Comparison of ENCODE assay signal across 41 mouse cellular contexts in the genomic region with DNA sequence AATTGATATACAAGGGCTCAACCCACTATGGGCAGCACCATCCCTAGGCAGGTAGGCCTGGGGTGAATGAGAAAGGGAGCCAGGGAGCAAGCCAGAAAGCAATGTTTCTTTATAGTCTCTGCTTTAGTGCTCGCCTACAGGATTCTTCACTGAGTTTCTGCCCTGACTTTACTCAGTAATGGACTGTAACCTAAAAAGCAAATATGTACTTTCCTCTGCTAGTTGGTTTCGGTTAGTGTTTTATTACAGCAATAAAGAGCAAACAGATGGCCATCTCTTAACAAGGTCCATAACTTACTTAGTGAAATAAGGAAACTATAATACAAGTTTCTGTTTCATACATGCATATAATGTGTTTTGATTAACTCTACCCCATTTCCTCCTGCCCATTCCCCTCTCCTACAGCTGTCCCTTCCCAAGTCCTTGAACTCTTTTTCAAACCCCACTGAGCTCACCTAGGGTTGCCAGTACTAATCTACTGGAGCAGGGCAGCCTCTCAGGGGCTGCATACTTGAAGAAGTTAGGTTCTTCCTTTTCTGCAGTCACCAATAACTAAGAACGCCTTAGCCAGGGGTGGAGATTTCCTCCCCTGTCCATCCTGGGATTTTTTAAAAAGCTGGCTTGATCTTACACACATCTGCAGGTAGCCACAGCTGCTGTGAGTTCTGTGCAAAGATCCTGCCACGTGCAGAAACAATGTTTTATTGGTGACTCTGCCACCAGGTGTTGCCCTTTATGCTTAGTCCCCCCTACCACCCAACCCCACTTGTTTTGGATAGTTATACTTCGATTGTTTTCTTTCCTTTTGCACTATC. TPM values are rescaled to one million over a fixed set of nuclear protein-coding genes. Genes with fewer than 3 reads are reported as not detected.
A peak's percentile ranks its signal among the peaks of the same experiment; 100 is the strongest.
DNase-seq lines count a peak whose midpoint lies in the region; ATAC-seq and TF ChIP-seq lines count a peak whose summit lies in the region.
"Had no signal": no experiment of that assay in that cellular context is flagged by ENCODE, and none has a peak within 500 bp of the region (broad histone marks: within the 10 kb centered on the region; RNA-seq: fewer than 3 reads in every experiment).

No protein-coding gene starts in this region.

- H3K9ac ChIP-seq in intestine, embryonic 14.5 days (ENCODE audit: low read length), result no peak overlapping the region
- H3K9ac ChIP-seq in intestine, embryonic 16.5 days (ENCODE audit: low read depth, low read length), result no peak overlapping the region
- no peak overlapping the region for H3K9ac ChIP-seq in limb, embryonic 14.5 days (ENCODE audit: low read depth, low read length, severe bottlenecking)
- no peak overlapping the region for H3K9ac ChIP-seq in stomach, embryonic 16.5 days (ENCODE audit: low read length)
- H3K9ac ChIP-seq: embryonic facial prominence, embryonic 15.5 days; heart, embryonic 12.5 days; hindbrain, embryonic 13.5 days; limb, embryonic 15.5 days; liver, embryonic 14.5 days; lung, embryonic 14.5 days; midbrain, embryonic 12.5 days; neural tube, embryonic 12.5 days had no signal

- TF ChIP-seq POLR2A in limb, embryonic 14.5 days (IDR thresholded peaks at IDR 0.05; ENCODE audit: borderline replicate concordance, extremely low read depth, insufficient read depth, insufficient read length), result no peak

- peak overlapping the region; percentile 76 for H3K27ac ChIP-seq in intestine, embryonic 14.5 days (ENCODE audit: low read depth)
- H3K27ac ChIP-seq in intestine, embryonic 16.5 days (ENCODE audit: low read length), result peak overlapping the region; percentile 95
- 0 out of 2 replicates have a peak overlapping the region, but pooled peaks have one; percentile 38 for H3K27ac ChIP-seq in limb, embryonic 14.5 days (replicated peaks; ENCODE audit: low read depth, low read length)
- peak overlapping the region; percentile 85 for H3K27ac ChIP-seq in stomach, embryonic 16.5 days (ENCODE audit: low read length)
- H3K27ac ChIP-seq: embryonic facial prominence, embryonic 10.5 days; embryonic facial prominence, embryonic 15.5 days; hindbrain, embryonic 13.5 days; kidney, postnatal 0 days; limb, embryonic 15.5 days; liver, embryonic 14.5 days; midbrain, embryonic 12.5 days; neural tube, embryonic 12.5 days had no signal

- H3K27me3 ChIP-seq in intestine, embryonic 14.5 days (replicated peaks; ENCODE audit: control insufficient read depth, insufficient read depth, low read length), result no peaks in the 10 kb centered on the region
- H3K27me3 ChIP-seq in intestine, embryonic 16.5 days (replicated peaks; ENCODE audit: control insufficient read depth, insufficient read depth, low read length), result no peaks in the 10 kb centered on the region
- H3K27me3 ChIP-seq in limb, embryonic 14.5 days (ENCODE audit: control insufficient read depth, insufficient read depth, low read length), result no peaks in the 10 kb centered on the region
- no peaks in the 10 kb centered on the region for H3K27me3 ChIP-seq in stomach, embryonic 16.5 days (ENCODE audit: control insufficient read depth, insufficient read depth, low read length)
- H3K27me3 ChIP-seq: embryonic facial prominence, embryonic 15.5 days; heart, embryonic 12.5 days; hindbrain, embryonic 13.5 days; limb, embryonic 15.5 days; megakaryocyte, embryonic 14.5 days; midbrain, embryonic 12.5 days; neural tube, embryonic 12.5 days had no signal

- no peak overlapping the region for H3K4me3 ChIP-seq in intestine, embryonic 14.5 days (ENCODE audit: low read depth, low read length)
- no peak overlapping the region for H3K4me3 ChIP-seq in intestine, embryonic 16.5 days (ENCODE audit: low read length)
- H3K4me3 ChIP-seq in limb, embryonic 14.5 days (replicated peaks; ENCODE audit: low read length), result no peak overlapping the region
- H3K4me3 ChIP-seq in stomach, embryonic 16.5 days (replicated peaks; ENCODE audit: low read length), result no peak overlapping the region
- H3K4me3 ChIP-seq: embryonic facial prominence, embryonic 10.5 days; embryonic facial prominence, embryonic 15.5 days; heart, embryonic 12.5 days; hindbrain, embryonic 13.5 days; limb, embryonic 15.5 days; megakaryocyte, embryonic 14.5 days; midbrain, embryonic 12.5 days; myocyte; neural tube, embryonic 12.5 days had no signal

- DNase-seq in intestine, embryonic 14.5 days (ENCODE audit: low spot score), result peak; percentile 51
- peak; percentile 18 for DNase-seq in limb, embryonic 14.5 days (ENCODE audit: low spot score)
- DNase-seq in spleen, adult 18-20 months, result no peak
- DNase-seq in testis, postnatal 10 days (ENCODE audit: low spot score), result no peak
- DNase-seq in layer of hippocampus, adult 18-20 months (ENCODE audit: low spot score in 2 of 2), result no peak
- DNase-seq: adrenal gland, postnatal 10 days; cerebellum, adult 8-10 months; cerebellum, postnatal 25 days; gastrocnemius, postnatal 25 days; heart, postnatal 4 days; kidney, adult 8-10 months; kidney, postnatal 4 days; layer of hippocampus, adult 9-11 months; lung, embryonic 14.5 days; lung, postnatal 14 days; right cerebral cortex, adult 18-20 months; right cerebral cortex, postnatal 4 days; thymus, postnatal 14 days had no signal

- peak; percentile 85 for ATAC-seq in intestine, embryonic 14.5 days (replicated peaks; ENCODE audit: low FRiP score, low TSS enrichment, low read depth)
- ATAC-seq in intestine, embryonic 16.5 days, result peak; percentile 93
- ATAC-seq in limb, embryonic 14.5 days (ENCODE audit: low FRiP score, low read depth), result no peak
- ATAC-seq in stomach, embryonic 16.5 days (ENCODE audit: insufficient read depth, low FRiP score), result peak; percentile 75
- ATAC-seq: forebrain, embryonic 14.5 days had no signal

- WGBS in intestine, embryonic 14.5 days, result 51% methylated on average over 5 of the region's 5 CpGs
- WGBS in intestine, embryonic 16.5 days, result 43% methylated on average over 5 of the region's 5 CpGs
- WGBS in limb, embryonic 14.5 days, result 19% methylated on average over 5 of the region's 5 CpGs
- 53% methylated on average over 5 of the region's 5 CpGs for WGBS in stomach, embryonic 16.5 days

- no peaks in the 10 kb centered on the region for H3K9me3 ChIP-seq in intestine, embryonic 14.5 days (ENCODE audit: control insufficient read depth, low read length)
- no peaks in the 10 kb centered on the region for H3K9me3 ChIP-seq in intestine, embryonic 16.5 days (ENCODE audit: control insufficient read depth, low read length)
- no peaks in the 10 kb centered on the region for H3K9me3 ChIP-seq in limb, embryonic 14.5 days (ENCODE audit: control insufficient read depth, low read length)
- H3K9me3 ChIP-seq in stomach, embryonic 16.5 days (replicated peaks; ENCODE audit: control insufficient read depth, low read length), result no peaks in the 10 kb centered on the region
- H3K9me3 ChIP-seq: embryonic facial prominence, embryonic 10.5 days; embryonic facial prominence, embryonic 15.5 days; G1E; heart, embryonic 12.5 days; hindbrain, embryonic 13.5 days; limb, embryonic 15.5 days; megakaryocyte, embryonic 14.5 days; midbrain, embryonic 12.5 days; neural tube, embryonic 12.5 days had no signal

- no peaks in the 10 kb centered on the region for H3K4me1 ChIP-seq in intestine, embryonic 14.5 days (replicated peaks; ENCODE audit: control insufficient read depth, insufficient read depth, low read length)
- no peaks in the 10 kb centered on the region for H3K4me1 ChIP-seq in intestine, embryonic 16.5 days (ENCODE audit: control insufficient read depth, insufficient read depth, low read length)
- 0 out of 2 replicates have a peak, but pooled peaks cover 3% of the 10 kb centered on the region for H3K4me1 ChIP-seq in limb, embryonic 14.5 days (ENCODE audit: control insufficient read depth, insufficient read depth, low read length)
- H3K4me1 ChIP-seq in stomach, embryonic 16.5 days (ENCODE audit: control insufficient read depth, insufficient read depth, low read length), result no peaks in the 10 kb centered on the region
- H3K4me1 ChIP-seq: embryonic facial prominence, embryonic 10.5 days; embryonic facial prominence, embryonic 15.5 days; heart, embryonic 12.5 days; hindbrain, embryonic 13.5 days; limb, embryonic 15.5 days; megakaryocyte, embryonic 14.5 days; midbrain, embryonic 12.5 days; neural tube, embryonic 12.5 days had no signal

- H3K4me2 ChIP-seq in intestine, embryonic 14.5 days (ENCODE audit: low read length), result no peak overlapping the region
- no peak overlapping the region for H3K4me2 ChIP-seq in intestine, embryonic 16.5 days (ENCODE audit: low read depth, low read length)
- H3K4me2 ChIP-seq in limb, embryonic 14.5 days (replicated peaks; ENCODE audit: low read depth, low read length, severe bottlenecking), result no peak overlapping the region
- H3K4me2 ChIP-seq in stomach, embryonic 16.5 days (ENCODE audit: low read depth, low read length), result no peak overlapping the region
- H3K4me2 ChIP-seq: embryonic facial prominence, embryonic 15.5 days; heart, embryonic 12.5 days; hindbrain, embryonic 13.5 days; limb, embryonic 15.5 days; lung, embryonic 14.5 days; midbrain, embryonic 12.5 days; neural tube, embryonic 12.5 days had no signal

- H3K36me3 ChIP-seq in intestine, embryonic 14.5 days (ENCODE audit: control insufficient read depth, insufficient read depth, low read length), result no peaks in the 10 kb centered on the region
- H3K36me3 ChIP-seq in intestine, embryonic 16.5 days (ENCODE audit: control insufficient read depth, insufficient read depth, low read length), result no peaks in the 10 kb centered on the region
- no peaks in the 10 kb centered on the region for H3K36me3 ChIP-seq in limb, embryonic 14.5 days (ENCODE audit: control insufficient read depth, insufficient read depth, low read length)
- no peaks in the 10 kb centered on the region for H3K36me3 ChIP-seq in stomach, embryonic 16.5 days (ENCODE audit: control insufficient read depth, insufficient read depth, low read length)
- H3K36me3 ChIP-seq: embryonic facial prominence, embryonic 10.5 days; embryonic facial prominence, embryonic 15.5 days; G1E; heart, embryonic 12.5 days; hindbrain, embryonic 13.5 days; limb, embryonic 15.5 days; midbrain, embryonic 12.5 days; neural tube, embryonic 12.5 days had no signal

RNA-seq across cellular contexts. Expression of a gene that starts 2.9 kb away (rescaled TPM):
- polyA plus RNA-seq in intestine, embryonic 14.5 days (2014; fragmentation: Nextera tagmentation; extraction: Ambion mirVana), result 0.16 TPM in 1 of 2 replicates, not detected in the other
- polyA plus RNA-seq in intestine, embryonic 16.5 days (2015; fragmentation: Nextera tagmentation; extraction: Ambion mirVana), result 0.37 and 0.38 TPM in 2 replicates
- not detected in 2 replicates for polyA plus RNA-seq in limb, embryonic 14.5 days (2012; rRNA removed)
- not detected in 2 replicates for polyA plus RNA-seq in limb, embryonic 14.5 days (2014; fragmentation: Nextera tagmentation; extraction: Ambion mirVana)
- polyA plus RNA-seq in stomach, embryonic 16.5 days (2015; fragmentation: Nextera tagmentation; extraction: Ambion mirVana), result 0.17 and 0.20 TPM in 2 replicates
- not detected for total RNA-seq in layer of hippocampus, adult 18-20 months (2021)
- total RNA-seq: adrenal gland, postnatal 10 days; gastrocnemius, adult 18-20 months; gastrocnemius, postnatal 25 days; heart, adult 18-20 months; heart, postnatal 4 days; left cerebral cortex, postnatal 10 days; midbrain, postnatal 0 days had no signal
- polyA plus RNA-seq: C2C12; embryonic facial prominence, embryonic 10.5 days; embryonic facial prominence, embryonic 15.5 days; forebrain, embryonic 14.5 days; G1E; heart, embryonic 12.5 days; heart, postnatal 0 days; hindbrain, embryonic 13.5 days; kidney, postnatal 0 days; limb, embryonic 15.5 days; liver, embryonic 14.5 days; lung, embryonic 14.5 days; midbrain, embryonic 12.5 days; midbrain, postnatal 0 days; myocyte; neural tube, embryonic 12.5 days; testis, adult 2 months; urinary bladder, adult 2 months had no signal

RNA-seq across cellular contexts. Expression of a gene that starts 30.9 kb away (rescaled TPM):
- not detected in 2 replicates for polyA plus RNA-seq in intestine, embryonic 14.5 days (2014; fragmentation: Nextera tagmentation; extraction: Ambion mirVana)
- polyA plus RNA-seq in intestine, embryonic 16.5 days (2015; fragmentation: Nextera tagmentation; extraction: Ambion mirVana), result 0.07 TPM in 1 of 2 replicates, not detected in the other
- not detected in 2 replicates for polyA plus RNA-seq in limb, embryonic 14.5 days (2012; rRNA removed)
- not detected in 2 replicates for polyA plus RNA-seq in limb, embryonic 14.5 days (2014; fragmentation: Nextera tagmentation; extraction: Ambion mirVana)
- 0.11 TPM in 1 of 2 replicates, not detected in the other for polyA plus RNA-seq in stomach, embryonic 16.5 days (2015; fragmentation: Nextera tagmentation; extraction: Ambion mirVana)
- total RNA-seq in layer of hippocampus, adult 18-20 months (2021), result not detected
- total RNA-seq: gastrocnemius, postnatal 25 days; midbrain, postnatal 0 days had no signal
- polyA plus RNA-seq: C2C12; embryonic facial prominence, embryonic 10.5 days; embryonic facial prominence, embryonic 15.5 days; forebrain, embryonic 14.5 days; G1E; heart, embryonic 12.5 days; hindbrain, embryonic 13.5 days; limb, embryonic 15.5 days; liver, embryonic 14.5 days; lung, embryonic 14.5 days; midbrain, embryonic 12.5 days; midbrain, postnatal 0 days; myocyte; neural tube, embryonic 12.5 days had no signal

RNA-seq across cellular contexts. Expression of a gene that starts 38.6 kb away (rescaled TPM):
- not detected in 2 replicates for polyA plus RNA-seq in intestine, embryonic 14.5 days (2014; fragmentation: Nextera tagmentation; extraction: Ambion mirVana)
- polyA plus RNA-seq in intestine, embryonic 16.5 days (2015; fragmentation: Nextera tagmentation; extraction: Ambion mirVana), result not detected in 2 replicates
- polyA plus RNA-seq in limb, embryonic 14.5 days (2012; rRNA removed), result not detected in 2 replicates
- not detected in 2 replicates for polyA plus RNA-seq in limb, embryonic 14.5 days (2014; fragmentation: Nextera tagmentation; extraction: Ambion mirVana)
- polyA plus RNA-seq in stomach, embryonic 16.5 days (2015; fragmentation: Nextera tagmentation; extraction: Ambion mirVana), result not detected in 2 replicates
- not detected for total RNA-seq in layer of hippocampus, adult 18-20 months (2021)
- total RNA-seq: adrenal gland, postnatal 10 days; G1E; gastrocnemius, adult 18-20 months; gastrocnemius, postnatal 25 days; heart, adult 18-20 months; heart, postnatal 4 days; left cerebral cortex, postnatal 10 days; midbrain, postnatal 0 days had no signal
- polyA plus RNA-seq: C2C12; embryonic facial prominence, embryonic 10.5 days; embryonic facial prominence, embryonic 15.5 days; forebrain, embryonic 14.5 days; G1E; heart, embryonic 12.5 days; heart, postnatal 0 days; hindbrain, embryonic 13.5 days; kidney, postnatal 0 days; limb, embryonic 15.5 days; liver, embryonic 14.5 days; lung, embryonic 14.5 days; midbrain, embryonic 12.5 days; midbrain, postnatal 0 days; myocyte; neural tube, embryonic 12.5 days; urinary bladder, adult 2 months had no signal

RNA-seq across cellular contexts. Expression of a gene that starts 48.5 kb away (rescaled TPM):
- not detected in 2 replicates for polyA plus RNA-seq in intestine, embryonic 14.5 days (2014; fragmentation: Nextera tagmentation; extraction: Ambion mirVana)
- polyA plus RNA-seq in intestine, embryonic 16.5 days (2015; fragmentation: Nextera tagmentation; extraction: Ambion mirVana), result not detected in 2 replicates
- not detected in 2 replicates for polyA plus RNA-seq in limb, embryonic 14.5 days (2012; rRNA removed)
- polyA plus RNA-seq in limb, embryonic 14.5 days (2014; fragmentation: Nextera tagmentation; extraction: Ambion mirVana), result not detected in 2 replicates
- not detected in 2 replicates for polyA plus RNA-seq in stomach, embryonic 16.5 days (2015; fragmentation: Nextera tagmentation; extraction: Ambion mirVana)
- total RNA-seq in layer of hippocampus, adult 18-20 months (2021), result not detected
- total RNA-seq: adrenal gland, postnatal 10 days; gastrocnemius, adult 18-20 months; gastrocnemius, postnatal 25 days; heart, adult 18-20 months; heart, postnatal 4 days; left cerebral cortex, postnatal 10 days; midbrain, postnatal 0 days had no signal
- polyA plus RNA-seq: C2C12; embryonic facial prominence, embryonic 10.5 days; embryonic facial prominence, embryonic 15.5 days; forebrain, embryonic 14.5 days; G1E; heart, embryonic 12.5 days; heart, postnatal 0 days; hindbrain, embryonic 13.5 days; kidney, postnatal 0 days; limb, embryonic 15.5 days; liver, embryonic 14.5 days; lung, embryonic 14.5 days; midbrain, embryonic 12.5 days; midbrain, postnatal 0 days; myocyte; neural tube, embryonic 12.5 days; urinary bladder, adult 2 months had no signal

Comparison
In these comparisons a context has a peak if more than half of its experiments do, and no peak if none do; other contexts are left out.
1. DNase-seq: peak in intestine, embryonic 14.5 days (single experiment) and limb, embryonic 14.5 days (single experiment); none in spleen, adult 18-20 months (0 of 2), testis, postnatal 10 days (single experiment) and layer of hippocampus, adult 18-20 months (0 of 2).
2. H3K27ac ChIP-seq: peak in every context shown above with its lines; median percentile 95 in intestine, embryonic 16.5 days; 85 in stomach, embryonic 16.5 days; 76 in intestine, embryonic 14.5 days; 38 in limb, embryonic 14.5 days.